Mouse (Mus musculus): ENCODE results near the gene Nipa2.
A peak's percentile ranks its signal among the peaks of the same experiment; 100 is the strongest.

The Nipa2 gene

DNA sequence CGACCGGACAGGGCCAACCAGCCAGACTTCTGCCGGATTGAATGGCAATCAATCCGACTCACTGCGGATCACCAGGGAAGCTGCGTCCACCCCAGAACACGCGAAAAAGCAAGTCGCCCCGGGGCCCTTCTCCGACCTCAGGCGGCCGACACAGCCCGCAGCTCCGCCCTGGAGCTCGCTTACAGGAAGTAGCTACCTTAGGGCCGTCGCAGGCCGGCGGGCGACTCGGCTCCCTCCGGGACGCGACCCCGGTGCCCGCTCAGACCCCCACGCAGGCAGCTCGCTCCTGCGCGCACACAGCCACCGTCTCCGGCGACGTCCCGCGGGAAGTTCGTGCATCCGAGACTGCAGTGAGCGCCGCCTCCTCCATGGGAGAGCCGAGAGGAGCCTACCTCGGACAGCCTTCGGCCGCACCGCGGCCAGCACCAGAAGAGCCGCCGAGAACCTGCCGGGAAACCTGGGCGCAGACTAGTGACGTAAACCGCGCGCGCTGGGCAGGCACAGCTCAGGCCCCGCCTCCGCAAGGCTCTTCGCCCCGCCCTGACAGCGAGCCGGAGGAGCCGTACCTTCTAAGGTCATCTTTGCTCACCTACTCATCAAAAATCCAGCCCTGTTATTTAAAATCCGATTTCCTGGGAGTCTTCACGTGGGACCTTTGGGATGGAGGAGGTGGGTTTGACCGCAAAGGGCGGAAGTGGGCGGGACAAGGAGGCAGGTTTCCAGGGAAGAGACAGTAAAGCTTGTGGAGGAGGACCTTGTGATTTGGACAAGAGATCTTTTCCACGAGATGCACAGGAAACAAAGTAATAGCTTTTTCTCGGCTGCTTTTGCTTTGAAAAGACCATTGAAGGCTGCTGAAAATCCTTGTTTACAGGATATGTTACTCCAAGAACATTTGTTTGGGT, at the start of gene Nipa2:
Nipa2 (minus strand) TSS at position 473 of the 905 bp plus-strand sequence.
- peak; percentile 91 for DNase-seq

GRCm38 (mm10) chr7:56011018-56011333, 48.7 kb upstream of the Nipa2 start:
- DNase-seq: no peak

DNA sequence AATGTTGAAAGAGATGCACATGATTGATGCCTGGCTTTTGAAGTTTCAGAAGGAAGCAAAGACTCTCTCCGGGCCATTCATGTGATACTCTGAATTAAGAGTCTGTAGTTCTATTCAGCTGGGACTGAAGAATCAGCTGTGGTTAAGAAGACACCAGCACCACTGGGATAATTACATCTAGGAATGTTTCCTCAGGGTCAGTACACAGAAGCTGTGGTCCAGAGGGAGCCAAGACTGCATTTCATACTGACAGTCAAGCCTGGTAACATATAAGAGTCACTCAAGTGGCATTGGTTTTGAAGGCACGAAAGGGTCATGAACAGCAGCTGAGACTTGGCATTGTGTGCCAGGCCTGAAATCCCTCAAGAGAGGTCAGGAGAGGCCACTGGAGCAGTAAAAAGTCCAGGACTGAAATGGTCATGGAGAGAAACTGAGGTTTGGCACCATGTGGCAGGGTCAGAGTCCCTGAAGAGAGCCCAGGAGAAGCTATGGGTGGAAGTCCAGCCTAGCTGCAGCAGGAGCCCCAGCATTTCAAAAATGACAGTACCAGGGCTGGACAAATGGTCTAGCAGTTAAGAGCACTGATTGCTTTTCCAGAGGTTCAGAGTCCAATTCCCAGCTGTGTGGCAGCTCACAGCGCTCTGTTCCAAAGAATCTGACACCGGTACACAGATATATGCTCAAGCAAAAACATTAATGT, 48.2 kb upstream of the Nipa2 start:
- DNase-seq: peak; percentile 24

GRCm38 (mm10) chr7:55998997-55999396, 36.7 kb upstream of the Nipa2 start:
- DNase-seq: no peak

DNA sequence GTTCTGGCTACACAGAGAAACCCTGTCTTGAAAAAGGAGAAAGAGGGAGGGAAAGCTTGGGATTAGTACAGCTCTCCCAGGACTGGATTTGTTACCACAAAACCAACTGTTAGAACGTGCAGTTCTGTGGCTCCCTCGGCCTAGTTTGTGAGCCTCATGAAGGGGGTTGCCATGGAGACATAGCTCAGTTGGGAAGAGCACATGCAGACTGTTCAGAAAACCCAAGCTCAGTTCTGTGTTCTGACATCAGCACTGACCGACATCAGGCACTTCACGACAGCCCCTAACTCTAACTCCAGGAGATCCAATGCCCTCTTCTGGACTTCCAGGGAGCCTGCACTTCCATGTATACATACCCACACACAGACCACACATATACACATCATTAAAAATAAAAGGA, 32.7 kb upstream of the Nipa2 start:
- DNase-seq: no peak

- DNase-seq: no peak
Measured at GRCm38 (mm10) chr7:55991858-55992257, 29.6 kb upstream of the Nipa2 start.

- DNase-seq: peak; percentile 9
Measured at GRCm38 (mm10) chr7:55991129-55991528, 28.9 kb upstream of the Nipa2 start.

DNA sequence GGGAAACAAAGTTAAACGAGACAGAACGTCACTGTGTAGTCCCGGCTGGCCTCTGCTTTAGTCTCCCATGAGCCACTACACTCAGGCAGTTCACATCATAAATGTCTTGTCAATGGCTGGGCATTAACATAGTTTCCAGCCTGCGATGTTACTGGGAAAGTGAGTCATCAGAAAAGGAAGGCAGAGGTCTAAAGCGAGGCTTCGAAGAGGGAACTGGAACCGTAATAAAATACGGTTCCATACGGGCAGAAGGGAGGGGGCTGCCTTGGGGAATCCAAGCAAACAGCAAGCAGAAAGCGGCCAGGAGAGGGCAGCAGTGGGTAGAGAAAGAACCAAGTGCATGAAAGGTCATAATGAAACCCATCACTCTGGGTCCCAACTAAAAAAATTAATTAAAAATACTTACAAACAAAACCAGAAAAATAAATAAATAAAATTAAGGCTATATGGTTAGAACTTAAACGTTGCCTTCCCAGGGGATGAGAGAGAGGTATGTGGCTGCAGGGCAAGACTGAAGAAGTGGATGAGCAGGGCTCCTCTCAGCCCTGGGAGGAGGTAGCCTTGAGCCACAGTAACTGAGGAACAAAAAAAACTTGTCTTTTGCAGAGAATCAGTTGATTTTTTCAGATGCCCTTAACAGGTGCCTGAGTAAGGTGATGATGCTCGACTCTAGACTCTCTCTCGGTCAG, 24.4 kb upstream of the Nipa2 start:
- peak; percentile 42 for DNase-seq

DNA sequence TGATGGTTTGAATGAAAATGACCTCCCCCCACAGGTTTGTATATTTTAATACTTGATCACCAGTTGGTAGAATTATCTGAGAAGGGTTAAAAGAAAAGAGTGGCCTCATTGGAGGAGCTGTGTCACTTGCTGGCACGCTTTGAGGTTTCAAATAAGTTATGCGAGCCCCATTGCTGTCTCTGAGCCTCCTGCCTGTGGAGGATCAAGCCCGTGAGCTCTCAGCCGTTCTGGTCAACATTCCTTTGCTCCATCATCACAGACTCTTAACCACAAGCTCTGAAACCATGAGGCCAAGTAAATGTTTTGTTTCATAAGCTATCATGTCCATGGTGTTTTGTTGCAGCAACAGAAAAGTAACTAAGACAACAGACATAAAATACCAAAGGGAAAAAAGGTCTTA, 22.5 kb upstream of the Nipa2 start:
- DNase-seq: no peak

DNA sequence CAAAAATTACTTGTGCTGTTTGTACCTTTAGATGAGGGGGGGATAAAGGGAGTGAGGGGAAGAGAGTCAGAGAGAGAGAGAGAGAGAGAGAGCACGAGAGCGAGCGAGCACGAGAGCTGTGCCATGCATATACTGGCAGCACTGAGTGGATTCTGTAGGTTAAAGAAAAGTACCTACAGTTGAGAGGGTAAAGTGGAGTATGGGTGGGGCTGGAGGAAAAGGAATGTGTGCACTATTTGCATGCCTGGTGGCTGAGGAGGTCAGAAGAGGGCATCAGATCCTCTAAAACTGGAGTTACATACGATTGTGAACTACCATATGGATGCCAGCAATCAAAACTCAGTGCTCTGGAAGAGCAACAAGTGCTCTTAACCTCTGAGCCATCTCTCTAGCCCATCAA, 20.8 kb upstream of the Nipa2 start:
- DNase-seq: no peak

DNA sequence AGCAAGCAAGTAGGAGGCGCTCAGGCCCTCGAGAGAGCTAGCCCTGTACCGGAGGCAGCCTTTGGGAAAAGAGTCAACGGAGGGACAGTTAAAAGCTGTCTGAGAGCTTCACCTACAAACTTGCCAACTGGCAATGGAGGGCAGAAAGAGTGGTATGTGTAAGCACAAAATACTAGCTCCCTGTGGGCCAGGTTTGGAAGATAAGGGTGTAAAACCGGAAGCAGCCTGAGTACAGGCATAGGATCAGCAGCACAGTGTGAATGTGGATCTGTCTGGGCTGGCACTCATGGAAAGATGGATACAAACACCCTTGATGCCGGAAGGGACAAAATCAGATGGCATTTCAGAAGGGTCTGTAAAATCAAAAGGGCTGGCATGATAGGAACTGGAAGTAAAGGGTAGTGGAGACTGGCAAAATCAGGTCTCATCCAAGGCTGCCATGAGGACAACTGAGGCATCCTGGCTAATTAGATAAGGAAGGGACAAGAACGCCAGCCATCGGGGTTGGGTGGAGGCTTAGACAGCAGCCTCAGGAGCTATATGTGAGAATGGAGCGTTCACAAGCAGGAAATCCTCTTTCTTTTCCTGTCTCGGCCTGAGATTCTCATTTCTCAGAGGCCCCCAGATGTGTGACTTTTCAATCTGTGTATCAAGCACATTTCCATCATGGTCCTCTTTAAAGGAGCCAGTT, 19.9 kb upstream of the Nipa2 start:
- DNase-seq: no peak

GRCm38 (mm10) chr7:55981511-55981910, 19.2 kb upstream of the Nipa2 start:
- no peak for DNase-seq

- no peak for DNase-seq
Measured at GRCm38 (mm10) chr7:55974429-55974828, 12.2 kb upstream of the Nipa2 start.

GRCm38 (mm10) chr7:55969415-55969814, 7.1 kb upstream of the Nipa2 start:
- DNase-seq: no peak

DNA sequence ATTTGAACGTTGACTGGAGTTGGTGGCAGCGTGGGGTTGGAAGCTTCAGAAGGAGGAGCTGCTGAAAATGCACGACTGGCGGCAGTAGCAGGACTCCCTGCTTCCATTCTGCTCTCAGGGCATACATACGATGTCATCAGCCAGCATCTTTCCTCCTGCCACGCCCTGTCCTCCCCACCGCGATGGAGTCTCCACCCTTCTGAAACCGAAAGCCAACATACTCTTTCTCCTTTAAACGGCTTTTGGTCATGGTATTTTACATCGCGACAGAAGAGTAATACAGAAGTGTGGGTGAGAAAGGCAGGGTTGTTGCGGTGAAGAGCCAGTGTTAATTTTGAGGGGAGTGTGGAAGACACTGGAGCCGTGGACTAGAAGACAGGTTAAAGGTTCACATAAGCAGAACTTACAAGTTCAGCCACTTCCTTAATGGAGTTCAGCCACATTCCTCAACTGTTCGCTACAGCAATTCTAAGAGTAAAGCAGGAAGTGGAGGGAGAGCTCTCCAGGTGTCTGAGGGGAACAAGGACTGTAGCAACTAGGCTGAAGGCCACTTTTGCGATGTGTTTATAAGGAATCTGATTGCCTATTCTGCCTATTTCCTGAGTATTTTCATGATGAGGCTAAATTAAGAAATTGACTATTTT, 6.1 kb upstream of the Nipa2 start:
- no peak for DNase-seq

GRCm38 (mm10) chr7:55966866-55967460, 4.7 kb upstream of the Nipa2 start:
- DNase-seq: no peak

GRCm38 (mm10) chr7:55960506-55960905, 1.8 kb downstream of the Nipa2 start:
- no peak for DNase-seq

- no peak for DNase-seq
Measured at GRCm38 (mm10) chr7:55959801-55960200, 2.5 kb downstream of the Nipa2 start.

DNA sequence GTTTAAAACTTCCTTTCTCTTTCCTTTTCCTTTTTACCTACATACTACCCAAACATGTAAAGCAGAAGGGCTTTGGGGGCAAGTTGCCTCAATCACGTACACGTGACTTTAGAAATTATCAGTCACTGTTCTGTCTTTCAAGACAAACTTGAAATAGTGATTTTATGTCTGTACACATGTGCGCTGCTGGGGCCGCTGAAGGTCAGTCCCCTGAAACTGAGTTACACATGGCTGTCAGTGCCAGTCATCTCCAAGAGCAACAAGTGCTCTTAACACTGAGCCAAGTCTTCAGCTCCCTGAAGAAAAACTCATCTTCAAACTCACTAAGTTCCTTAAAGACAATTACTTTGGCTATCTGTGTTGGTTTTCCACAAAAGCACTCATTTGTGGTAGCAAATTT, 4.4 kb downstream of the Nipa2 start:
- DNase-seq: no peak

DNA sequence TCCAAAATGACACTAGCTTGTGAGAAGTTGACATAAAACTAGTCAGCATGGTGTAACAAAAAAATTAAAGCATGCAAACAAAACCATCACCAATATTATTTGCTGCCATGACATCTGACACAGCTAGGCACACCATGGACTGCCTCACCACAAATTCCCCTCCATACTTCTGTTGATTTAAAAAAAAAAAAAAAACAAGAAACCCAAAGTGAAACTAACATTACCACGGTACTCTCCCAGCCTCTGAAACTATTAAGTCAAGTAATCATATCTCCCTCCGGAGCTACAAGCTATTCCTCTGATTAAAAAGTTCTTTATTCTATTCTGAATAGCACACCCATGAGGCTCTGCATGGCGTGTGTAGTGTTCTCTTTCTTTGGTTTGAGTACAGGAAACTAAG, 5.1 kb downstream of the Nipa2 start:
- no peak for DNase-seq

DNA sequence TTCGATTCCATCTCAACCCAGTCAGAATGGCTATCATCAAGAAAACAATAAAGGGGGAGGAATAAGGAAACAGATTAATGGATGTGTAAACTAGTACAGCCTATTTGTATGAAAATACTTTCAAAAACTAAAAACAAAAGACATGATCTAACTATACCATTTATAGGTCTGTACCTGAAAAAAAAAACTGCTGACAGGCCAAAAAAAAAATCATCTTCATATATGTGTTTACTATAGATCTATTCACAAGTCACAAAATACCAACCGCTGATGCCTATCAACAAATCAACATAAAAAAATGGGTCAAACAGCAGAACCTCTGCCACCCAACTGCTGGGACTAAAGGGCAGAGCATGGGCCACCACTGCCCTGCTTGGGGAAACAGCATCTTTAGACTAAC, 6.2 kb downstream of the Nipa2 start:
- no peak for DNase-seq

- DNase-seq: no peak
Measured at GRCm38 (mm10) chr7:55938341-55938740, 23.9 kb downstream of the Nipa2 start.

Measured in kidney, adult 11 months (tissue).